Mouse (Mus musculus): ENCODE results near the gene Apoe.

The Apoe gene

GRCm38 (mm10) chr7:19716055-19716682 is 17.2 kb upstream of the Apoe start:
- no peak for DNase-seq (ENCODE audit: low read depth, low spot score)

- DNase-seq (ENCODE audit: low read depth, low spot score): peak; percentile 100
Measured at GRCm38 (mm10) chr7:19715239-19716054, 16.5 kb upstream of the Apoe start, which contains the start of gene Tomm40. Gene Tomm40 (minus strand): TSS chr7:19715438.

GRCm38 (mm10) chr7:19714836-19715235 is 15.8 kb upstream of the Apoe start:
- DNase-seq (ENCODE audit: low read depth, low spot score): peak; percentile 28

GRCm38 (mm10) chr7:19713598-19713997 is 14.6 kb upstream of the Apoe start:
- no peak for DNase-seq (ENCODE audit: low read depth, low spot score)

- DNase-seq (ENCODE audit: low read depth, low spot score): peak; percentile 22
Measured at GRCm38 (mm10) chr7:19713196-19713595, 14.2 kb upstream of the Apoe start.

GRCm38 (mm10) chr7:19712414-19712813 is 13.4 kb upstream of the Apoe start:
- peak; percentile 13 for DNase-seq (ENCODE audit: low read depth, low spot score)

- DNase-seq (ENCODE audit: low read depth, low spot score): no peak
Measured at GRCm38 (mm10) chr7:19710650-19711049, 11.7 kb upstream of the Apoe start.

- DNase-seq (ENCODE audit: low read depth, low spot score): no peak
Measured at GRCm38 (mm10) chr7:19705271-19705670, 6.3 kb upstream of the Apoe start.

GRCm38 (mm10) chr7:19704475-19704874 is 5.5 kb upstream of the Apoe start:
- no peak for DNase-seq (ENCODE audit: low read depth, low spot score)

GRCm38 (mm10) chr7:19702859-19703555 is 4.0 kb upstream of the Apoe start:
- DNase-seq (ENCODE audit: low read depth, low spot score): no peak

GRCm38 (mm10) chr7:19701069-19701761 is 2.2 kb upstream of the Apoe start:
- peak; percentile 58 for DNase-seq (ENCODE audit: low read depth, low spot score)

GRCm38 (mm10) chr7:19700299-19701068 is 1.5 kb upstream of the Apoe start:
- no peak for DNase-seq (ENCODE audit: low read depth, low spot score)

GRCm38 (mm10) chr7:19699827-19700148 is 800 bp upstream of the Apoe start:
- DNase-seq (ENCODE audit: low read depth, low spot score): no peak

- peak; percentile 64 for DNase-seq (ENCODE audit: low read depth, low spot score)
Measured at GRCm38 (mm10) chr7:19697949-19698906, 760 bp downstream of the Apoe start.

GRCm38 (mm10) chr7:19696336-19696873 is 2.6 kb downstream of the Apoe start:
- DNase-seq (ENCODE audit: low read depth, low spot score): no peak

GRCm38 (mm10) chr7:19695881-19696280 is 3.1 kb downstream of the Apoe start:
- DNase-seq (ENCODE audit: low read depth, low spot score): no peak

- no peak for DNase-seq (ENCODE audit: low read depth, low spot score)
Measured at GRCm38 (mm10) chr7:19695213-19695594, 3.8 kb downstream of the Apoe start.

- no peak for DNase-seq (ENCODE audit: low read depth, low spot score)
Measured at GRCm38 (mm10) chr7:19694336-19695212, 4.4 kb downstream of the Apoe start.

- peak; percentile 10 for DNase-seq (ENCODE audit: low read depth, low spot score)
Measured at GRCm38 (mm10) chr7:19693421-19693820, 5.6 kb downstream of the Apoe start.

All from mesoderm, embryonic 11.5 days (tissue).